Mouse (Mus musculus) thymus, postnatal 25 days (tissue): Measurements from ENCODE around the gene Tpte.
A peak's percentile ranks its signal among the peaks of the same experiment; 100 is the strongest.

ENCODE experiments used
- DNase-seq: peaks from one replicate; pipeline ENCODE4 v3.0.0; 2022

Gene Tpte

GRCm38 (mm10) chr8:22380934-22381333, 97.7 kb downstream of the Tpte start:
- no peak for DNase-seq

GRCm38 (mm10) chr8:22382824-22383595, 99.8 kb downstream of the Tpte start:
- DNase-seq = no peak

GRCm38 (mm10) chr8:22385158-22385557, 101.9 kb downstream of the Tpte start:
- no peak for DNase-seq

GRCm38 (mm10) chr8:22389874-22390273, 106.6 kb downstream of the Tpte start:
- no peak for DNase-seq

GRCm38 (mm10) chr8:22390766-22391463, 107.7 kb downstream of the Tpte start:
- DNase-seq = no peak

- no peak for DNase-seq
Measured at GRCm38 (mm10) chr8:22394471-22394870, 111.2 kb downstream of the Tpte start.

- no peak for DNase-seq
Measured at GRCm38 (mm10) chr8:22395256-22395655, 112.0 kb downstream of the Tpte start.

GRCm38 (mm10) chr8:22397811-22398141, 114.5 kb downstream of the Tpte start:
- no peak for DNase-seq

- peak; percentile 93 for DNase-seq
Measured at GRCm38 (mm10) chr8:22398142-22398951, 115.1 kb downstream of the Tpte start, which contains the start of gene Slc25a15. TSS of gene Slc25a15 (minus strand) at chr8:22398597.

GRCm38 (mm10) chr8:22399285-22399880, 116.1 kb downstream of the Tpte start:
- DNase-seq = no peak

GRCm38 (mm10) chr8:22400593-22400992, 117.4 kb downstream of the Tpte start:
- no peak for DNase-seq

- no peak for DNase-seq
Measured at GRCm38 (mm10) chr8:22403235-22403634, 120.0 kb downstream of the Tpte start.

GRCm38 (mm10) chr8:22405733-22406132, 122.5 kb downstream of the Tpte start:
- DNase-seq = no peak

GRCm38 (mm10) chr8:22410688-22411281, 127.5 kb downstream of the Tpte start:
- DNase-seq = no peak

GRCm38 (mm10) chr8:22411282-22411702, 128.1 kb downstream of the Tpte start, which contains the start of gene Mrps31:
TSS of gene Mrps31 (plus strand) at chr8:22411361.
- DNase-seq = peak; percentile 78

- DNase-seq = no peak
Measured at GRCm38 (mm10) chr8:22411971-22412370, 128.7 kb downstream of the Tpte start.
